Mouse (Mus musculus) liver, embryonic 11.5 days (tissue): Measurements from ENCODE around the gene Tdrd9. TPM values are rescaled to one million over a fixed set of nuclear protein-coding genes. Genes with fewer than 3 reads are reported as not detected.

ENCODE experiments used
- ATAC-seq: fragments of 200-750 bp; cut with Nextera tagmentation; replicated peaks from 2 replicates; pipeline ENCODE4 v1.8.0; 2017; ENCODE audit warnings: moderate number of reproducible peaks, mild to moderate bottlenecking, moderate TSS enrichment, moderate library complexity; ENCODE audit not compliant: low FRiP score
- DNase-seq: peaks from one replicate; pipeline ENCODE4 v3.0.0-alpha.2; 2017; ENCODE audit warnings: low spot score
- H3K27ac ChIP-seq: fragments of 300-500 bp; sonication (generic); 2 replicates; pipeline ENCODE4 v1.5.1; 2014; ENCODE audit warnings: mild to moderate bottlenecking, low read depth, low read length, control low read depth
- H3K27me3 ChIP-seq: fragments of 300-500 bp; sonication (generic); replicated peaks from 2 replicates; pipeline ENCODE4 v1.6.1; 2014; ENCODE audit warnings: low read length, mixed read lengths; ENCODE audit not compliant: control insufficient read depth, insufficient read depth
- H3K36me3 ChIP-seq: fragments of 300-500 bp; sonication (generic); 2 replicates; pipeline ENCODE4 v1.6.1; 2014; ENCODE audit warnings: mild to moderate bottlenecking, low read length, moderate library complexity, mixed read lengths; ENCODE audit not compliant: control insufficient read depth, insufficient read depth
- H3K4me1 ChIP-seq: fragments of 300-500 bp; sonication (generic); replicated peaks from 2 replicates; pipeline ENCODE4 v1.6.1; 2014; ENCODE audit warnings: low read length, mixed read lengths; ENCODE audit not compliant: control insufficient read depth, insufficient read depth
- H3K4me2 ChIP-seq: fragments of 300-500 bp; sonication (generic); 2 replicates; pipeline ENCODE4 v1.6.1; 2014; ENCODE audit warnings: mild to moderate bottlenecking, control low read depth, moderate library complexity
- H3K4me3 ChIP-seq: fragments of 300-500 bp; sonication (generic); 2 replicates; pipeline ENCODE4 v1.5.1; 2014; ENCODE audit warnings: low read depth, low read length, control low read depth
- H3K9ac ChIP-seq: fragments of 300-500 bp; sonication (generic); 2 replicates; pipeline ENCODE4 v1.6.1; 2014; ENCODE audit warnings: low read depth, low read length, control low read depth
- H3K9me3 ChIP-seq: fragments of 300-500 bp; sonication (generic); 2 replicates; pipeline ENCODE4 v1.6.1; 2016; ENCODE audit warnings: low read length, inconsistent platforms, mixed read lengths; ENCODE audit not compliant: control insufficient read depth
- WGBS: fragments of 180-500 bp; shearing (Covaris S2); extraction: QIAGEN DNeasy Blood & Tissue Kit; methylation state at CpG from one replicate; pipeline ENCODE4 v1.1.7; 2014; 5-methylcytosine and 5-hydroxymethylcytosine counted together
- polyA plus RNA-seq: library from polyadenylated mRNA; unstranded; fragments of >200 nt; fragmentation: Nextera tagmentation; extraction: Ambion mirVana; gene quantifications from 2 replicates; pipeline ENCODE4 v1.2.1, GENCODE M21; 2014

The Tdrd9 gene
- 0.06 and 0.40 TPM in 2 replicates for polyA plus RNA-seq

GRCm38 (mm10) chr12:111971231-111971686 is at the start of gene Tdrd9:
TSS of gene Tdrd9 (plus strand) at chr12:111971559.
- WGBS = 82% methylated on average over 18 of the region's 18 CpGs
- ATAC-seq (no peak), DNase-seq (no peak)
- no peak within 1 kb of the TSS for H3K4me2 ChIP-seq
- H3K36me3 ChIP-seq = no peaks in the 10 kb centered on the region
- H3K4me1 ChIP-seq = no peaks in the 10 kb centered on the region
- no peak within 1 kb of the TSS for H3K27ac ChIP-seq
- H3K9ac ChIP-seq = no peak within 1 kb of the TSS
- no peaks in the 10 kb centered on the region for H3K9me3 ChIP-seq
- no peaks in the 10 kb centered on the region for H3K27me3 ChIP-seq
- H3K4me3 ChIP-seq = no peak within 1 kb of the TSS

GRCm38 (mm10) chr12:111923117-111923516 is 48.2 kb upstream of the Tdrd9 start:
- H3K4me2 ChIP-seq = no peak overlapping the region
- H3K27me3 ChIP-seq = no peaks in the 10 kb centered on the region
- no peak overlapping the region for H3K4me3 ChIP-seq
- H3K9ac ChIP-seq = no peak overlapping the region
- no peak overlapping the region; the same call in 1 of the 2 replicates for H3K27ac ChIP-seq
- H3K36me3 ChIP-seq = no peaks in the 10 kb centered on the region
- WGBS = 73% methylated on average over 6 of the region's 6 CpGs
- no peaks in the 10 kb centered on the region for H3K9me3 ChIP-seq
- H3K4me1 ChIP-seq = peaks cover 11% of the 10 kb centered on the region
- DNase-seq (no peak), ATAC-seq (peak; percentile 61)

- WGBS = 86% methylated on average over 1 of the region's 1 CpGs
- Histone ChIP-seq H3K9ac (no peak overlapping the region), H3K9me3 (no peaks in the 10 kb centered on the region), H3K36me3 (no peaks in the 10 kb centered on the region), H3K4me3 (no peak overlapping the region), H3K27me3 (no peaks in the 10 kb centered on the region), H3K4me2 (no peak overlapping the region), H3K27ac (no peak overlapping the region), H3K4me1 (peaks cover 8% of the 10 kb centered on the region)
- no peak for ATAC-seq
- DNase-seq = no peak
Measured at GRCm38 (mm10) chr12:111927338-111927737, 44.0 kb upstream of the Tdrd9 start.

GRCm38 (mm10) chr12:111928411-111928966 is 42.9 kb upstream of the Tdrd9 start:
- DNase-seq (no peak), ATAC-seq (no peak)
- no peak overlapping the region for H3K4me2 ChIP-seq
- H3K36me3 ChIP-seq = no peaks in the 10 kb centered on the region
- H3K4me1 ChIP-seq = peaks cover 15% of the 10 kb centered on the region
- no peaks in the 10 kb centered on the region for H3K9me3 ChIP-seq
- H3K4me3 ChIP-seq = no peak overlapping the region
- no peaks in the 10 kb centered on the region for H3K27me3 ChIP-seq
- no peak overlapping the region for H3K27ac ChIP-seq
- H3K9ac ChIP-seq = no peak overlapping the region
- WGBS = 86% methylated on average over 18 of the region's 18 CpGs

DNA sequence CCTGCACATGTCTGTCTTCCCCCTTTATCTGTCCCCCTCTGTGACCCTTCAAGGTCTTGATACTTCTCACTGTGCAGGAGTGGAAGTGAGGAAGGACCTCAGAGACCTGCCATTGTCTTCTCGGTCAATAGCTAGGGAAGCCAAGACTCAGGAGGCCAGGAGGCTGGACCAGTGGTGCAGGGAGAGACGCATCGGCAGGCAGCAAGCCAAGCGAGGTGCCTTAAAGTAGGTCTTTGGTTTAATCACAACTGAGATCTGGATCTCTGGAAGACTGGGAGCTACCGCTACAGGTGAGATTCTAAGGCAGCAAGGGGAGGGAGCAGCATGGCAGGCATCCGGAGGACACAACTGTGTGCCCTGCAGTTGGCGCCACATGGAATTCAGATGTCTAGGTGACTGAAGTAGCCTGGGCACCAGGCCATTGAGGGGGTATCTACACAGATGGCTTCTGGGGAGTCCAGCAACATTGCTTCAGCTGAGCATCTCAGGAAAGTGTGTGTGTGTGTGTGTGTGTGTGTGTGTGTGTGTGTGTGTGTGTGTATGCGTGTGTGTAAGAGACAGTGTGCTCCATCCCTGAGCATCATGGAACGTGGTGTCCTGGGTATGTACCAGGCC is 39.8 kb upstream of the Tdrd9 start:
- H3K27me3 ChIP-seq = no peaks in the 10 kb centered on the region
- no peaks in the 10 kb centered on the region for H3K9me3 ChIP-seq
- peaks cover 21% of the 10 kb centered on the region for H3K4me1 ChIP-seq
- H3K36me3 ChIP-seq = no peaks in the 10 kb centered on the region
- no peak overlapping the region for H3K27ac ChIP-seq
- no peak overlapping the region for H3K4me2 ChIP-seq
- no peak for ATAC-seq
- H3K4me3 ChIP-seq = no peak overlapping the region
- no peak for DNase-seq
- H3K9ac ChIP-seq = no peak overlapping the region
- WGBS = 80% methylated on average over 9 of the region's 9 CpGs

- 74% methylated on average over 3 of the region's 3 CpGs for WGBS
- Histone ChIP-seq H3K4me2 (no peak overlapping the region), H3K9me3 (no peaks in the 10 kb centered on the region), H3K27me3 (no peaks in the 10 kb centered on the region), H3K36me3 (no peaks in the 10 kb centered on the region), H3K4me1 (peaks cover 31% of the 10 kb centered on the region), H3K9ac (no peak overlapping the region), H3K27ac (no peak overlapping the region), H3K4me3 (no peak overlapping the region)
- DNase-seq (no peak), ATAC-seq (no peak)
Measured at GRCm38 (mm10) chr12:111932513-111932912, 38.8 kb upstream of the Tdrd9 start.

- Histone ChIP-seq H3K4me1 (peaks cover 37% of the 10 kb centered on the region), H3K9me3 (no peaks in the 10 kb centered on the region), H3K27me3 (no peaks in the 10 kb centered on the region), H3K27ac (peak overlapping the region; percentile 58), H3K36me3 (no peaks in the 10 kb centered on the region), H3K9ac (peak overlapping the region; percentile 25; the same call in 1 of the 2 replicates), H3K4me3 (peak overlapping the region; percentile 20; the same call in 1 of the 2 replicates), H3K4me2 (peak overlapping the region; percentile 42)
- DNase-seq (peak; percentile 43), ATAC-seq (peak; percentile 81)
- 45% methylated on average over 11 of the region's 11 CpGs for WGBS
Measured at GRCm38 (mm10) chr12:111933032-111933704, 38.2 kb upstream of the Tdrd9 start.

- Histone ChIP-seq H3K36me3 (no peaks in the 10 kb centered on the region), H3K9me3 (no peaks in the 10 kb centered on the region), H3K4me2 (peak overlapping the region; percentile 42), H3K9ac (no peak overlapping the region), H3K27ac (peak overlapping the region; percentile 58; the same call in 1 of the 2 replicates), H3K4me1 (peaks cover 45% of the 10 kb centered on the region), H3K27me3 (no peaks in the 10 kb centered on the region), H3K4me3 (no peak overlapping the region)
- ATAC-seq (no peak), DNase-seq (no peak)
- 76% methylated on average over 2 of the region's 2 CpGs for WGBS
Measured at GRCm38 (mm10) chr12:111933971-111934370, 37.4 kb upstream of the Tdrd9 start.
